Mouse (Mus musculus) ovary, postnatal 10 days (tissue): ENCODE results near the gene Rex2.
"Not testable (repeated sequence)": the region's sequence is repeated elsewhere in the genome, so short reads cannot be mapped to it uniquely, and the experiment has no call there.

Experiments
- DNase-seq: peaks from one replicate; pipeline ENCODE4 v3.0.0; 2022; ENCODE audit warnings: low spot score

Rex2 gene

DNA sequence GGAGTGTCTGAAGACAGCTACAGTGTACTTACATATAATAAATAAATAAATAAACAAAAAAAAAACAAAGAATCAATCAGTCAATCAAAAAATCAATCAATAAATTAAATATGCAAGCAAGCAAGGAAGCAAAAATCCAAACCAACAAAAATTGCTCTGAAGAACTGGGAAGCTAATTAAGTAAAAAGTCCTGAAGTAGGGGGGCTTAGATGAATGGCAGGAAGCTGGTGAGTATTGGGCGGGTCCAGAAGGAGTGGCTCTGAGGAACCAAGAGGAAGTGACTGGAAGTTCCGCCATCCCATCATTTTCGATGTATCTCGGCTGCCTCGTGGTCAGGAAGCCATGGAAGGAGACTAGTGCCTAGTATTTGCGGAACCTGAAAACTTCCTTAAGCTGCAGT is at the start of gene Rex2:
Gene Rex2 (plus strand): TSS at position 301 of the 400 bp plus-strand sequence.
- not testable (repeated sequence) for DNase-seq

GRCm38 (mm10) chr4:146976581-146976980 is 45.1 kb upstream of the Rex2 start:
- DNase-seq = not testable (repeated sequence)

GRCm38 (mm10) chr4:147018400-147018799 is 3.2 kb upstream of the Rex2 start:
- not testable (repeated sequence) for DNase-seq

- not testable (repeated sequence) for DNase-seq
Measured at GRCm38 (mm10) chr4:147026374-147026773, 4.7 kb downstream of the Rex2 start.

DNA sequence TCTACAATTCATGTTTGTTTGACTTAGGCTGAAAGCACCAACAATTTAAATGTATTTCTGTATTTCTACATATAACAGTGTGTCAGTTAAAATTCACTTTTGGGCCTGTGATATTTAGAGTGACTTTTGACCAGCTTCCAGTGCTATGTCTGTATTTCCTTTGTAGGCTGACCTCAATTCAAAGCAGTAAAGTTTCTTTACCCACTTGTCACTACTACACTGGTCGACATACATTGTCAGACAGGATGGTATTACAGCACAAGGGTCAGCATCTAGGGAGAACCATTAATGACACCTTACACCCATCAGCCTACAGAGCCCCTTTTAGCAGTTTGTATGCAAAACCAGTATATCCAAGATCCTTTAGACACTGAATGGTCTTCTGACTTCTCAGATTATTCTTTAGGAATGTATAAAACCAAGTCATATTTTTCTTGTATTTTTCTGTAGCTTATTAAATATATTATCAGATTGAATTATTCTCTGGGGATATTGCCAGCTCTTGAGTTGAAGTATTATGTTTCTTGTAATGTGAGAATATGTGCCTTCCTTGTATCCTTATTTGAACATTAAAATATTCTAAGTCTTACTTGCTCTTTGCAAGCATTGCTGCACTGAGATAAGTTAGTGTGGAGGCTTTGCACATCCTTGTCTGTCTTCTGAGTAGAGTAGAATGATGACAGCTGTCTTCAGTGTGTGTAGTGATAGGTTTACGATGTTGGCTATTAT is 9.8 kb downstream of the Rex2 start:
- not testable (repeated sequence) for DNase-seq

DNA sequence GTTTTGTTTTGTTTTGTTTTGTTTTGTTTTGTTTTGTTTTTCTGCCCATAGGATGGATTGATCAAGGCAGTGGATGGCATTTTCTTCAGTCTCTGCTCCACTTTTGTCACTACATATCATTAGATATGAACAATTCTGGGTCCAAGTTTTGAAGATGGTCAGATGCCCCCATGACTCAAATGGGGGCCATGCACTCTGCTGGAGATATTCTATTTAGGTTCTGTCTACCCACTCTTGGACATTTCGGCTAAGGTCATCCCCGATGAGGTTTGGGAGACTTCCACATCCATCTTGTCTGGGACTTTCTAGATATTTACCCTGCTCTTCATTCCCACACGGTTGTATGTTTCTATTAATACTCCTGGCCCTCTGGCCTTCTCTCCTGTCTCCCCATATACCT is 42.1 kb downstream of the Rex2 start:
- not testable (repeated sequence) for DNase-seq

DNA sequence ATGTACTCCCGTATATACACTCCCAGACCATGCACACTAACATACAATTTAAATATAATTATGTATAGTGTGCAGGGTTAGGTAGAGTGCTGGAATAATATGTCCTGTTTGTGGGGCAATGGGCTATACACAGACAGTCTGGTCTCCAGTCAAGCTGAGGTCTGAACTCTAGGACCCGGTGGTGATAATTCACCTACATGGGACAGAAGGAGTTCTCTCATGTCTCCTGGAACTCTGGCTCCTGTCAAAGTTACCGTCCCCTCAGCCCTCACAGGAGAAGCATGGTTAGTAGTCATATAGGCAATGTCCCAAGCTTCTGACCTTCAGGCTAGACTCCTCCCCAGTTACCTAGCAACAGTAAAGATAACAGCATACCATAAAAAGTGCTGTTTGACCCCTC is 44.2 kb downstream of the Rex2 start:
- not testable (repeated sequence) for DNase-seq

DNA sequence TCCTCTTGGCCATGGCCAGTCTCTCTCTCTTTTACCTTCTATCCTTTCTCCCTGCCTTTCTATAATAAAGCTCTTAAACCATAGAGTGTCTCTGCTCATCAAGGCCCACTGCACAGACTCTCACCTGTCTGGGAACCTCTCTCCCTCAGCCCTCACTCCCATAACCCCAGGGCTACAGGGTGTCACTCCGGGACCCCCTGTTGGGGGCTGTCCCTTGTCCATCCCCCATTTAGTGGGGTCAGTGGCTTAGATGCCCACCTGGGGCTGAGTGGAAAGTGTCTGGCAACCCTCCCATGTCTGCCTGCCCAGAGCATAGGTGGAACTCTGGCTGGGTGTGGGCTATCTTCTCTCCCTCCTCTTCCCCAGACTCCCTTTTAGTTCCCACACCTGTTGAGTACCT is 44.7 kb downstream of the Rex2 start:
- not testable (repeated sequence) for DNase-seq

- DNase-seq = not testable (repeated sequence)
Measured at GRCm38 (mm10) chr4:147095641-147096040, 74.0 kb downstream of the Rex2 start.

DNA sequence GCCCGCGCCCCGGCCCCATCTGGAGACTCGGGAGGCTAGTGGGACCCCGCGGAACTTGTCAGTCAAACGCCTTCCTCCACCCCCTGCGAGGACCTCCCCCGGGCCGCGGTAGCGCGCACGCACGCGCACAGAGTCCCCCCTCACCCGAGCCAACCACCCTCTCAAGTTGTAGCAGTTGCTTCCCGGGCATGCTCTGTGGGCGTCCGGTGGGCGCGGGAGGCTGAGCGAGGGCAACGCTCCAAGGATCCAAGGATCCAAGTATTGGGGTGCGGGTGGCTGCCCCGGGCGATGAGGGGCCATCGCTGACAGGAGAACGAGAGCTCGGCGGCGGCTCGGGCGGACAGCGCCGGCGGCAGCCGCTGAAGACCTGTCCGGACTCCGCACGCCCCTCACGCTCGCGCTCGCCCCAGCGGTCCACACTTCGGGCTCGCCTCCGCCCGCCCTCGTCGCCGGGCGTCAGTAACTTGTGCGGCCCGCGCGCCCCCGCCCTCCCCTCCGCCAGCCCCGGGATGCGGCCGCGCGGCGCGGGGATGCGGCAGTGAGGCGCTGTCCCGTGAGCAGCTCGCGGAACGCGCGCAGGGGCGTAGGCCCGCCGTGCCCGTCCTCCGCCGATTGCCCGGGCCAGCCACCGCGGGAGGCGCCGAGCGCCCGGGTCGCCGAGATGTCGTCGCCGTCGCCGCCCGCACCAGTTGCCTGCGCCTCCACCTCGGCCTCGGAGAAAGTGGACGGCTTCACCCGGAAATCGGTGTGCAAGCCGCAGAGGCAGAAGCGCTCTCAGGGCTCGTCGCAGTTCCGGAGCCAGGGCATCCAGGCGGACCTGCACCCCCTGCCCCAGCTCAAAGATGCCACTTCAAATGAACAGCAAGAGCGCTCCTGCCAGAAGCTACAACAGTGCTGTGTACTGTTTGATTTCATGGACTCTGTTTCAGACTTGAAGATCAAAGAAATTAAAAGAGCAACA is 80.3 kb downstream of the Rex2 start:
- DNase-seq = not testable (repeated sequence)

GRCm38 (mm10) chr4:147103814-147104213 is 82.2 kb downstream of the Rex2 start:
- not testable (repeated sequence) for DNase-seq
